Mouse (Mus musculus) myocyte (in vitro differentiated cells): Measurements from ENCODE around the gene Hipk2. TPM values are rescaled to one million over a fixed set of nuclear protein-coding genes. Genes with fewer than 3 reads are reported as not detected.

Experiments used
- H3K27me3 ChIP-seq: one replicate; pipeline ENCODE4 v1.6.1; 2011; ENCODE audit not compliant: control insufficient read depth, insufficient read depth, insufficient read length
- H3K36me3 ChIP-seq: one replicate; pipeline ENCODE4 v1.6.1; 2011; ENCODE audit not compliant: control insufficient read depth, insufficient read depth
- H3K4me2 ChIP-seq: one replicate; pipeline ENCODE4 v1.6.1; 2011; ENCODE audit warnings: low read depth, control low read depth
- H3K4me3 ChIP-seq: one replicate; pipeline ENCODE4 v1.5.1; 2011; ENCODE audit warnings: mild to moderate bottlenecking, control low read depth, moderate library complexity
- H3K79me2 ChIP-seq: one replicate; pipeline ENCODE4 v1.6.1; 2011; ENCODE audit not compliant: control insufficient read depth, insufficient read depth
- H3ac ChIP-seq: one replicate; pipeline ENCODE4 v1.6.1; 2011; ENCODE audit not compliant: control insufficient read depth, insufficient read length
- CEBPB ChIP-seq: IDR thresholded peaks from 2 replicates; pipeline ENCODE4 v1.6.1; 2011; ENCODE audit warnings: mild to moderate bottlenecking, moderate library complexity; ENCODE audit not compliant: poor library complexity, insufficient read depth, severe bottlenecking
- E2F4 ChIP-seq: IDR thresholded peaks from one replicate; pipeline ENCODE4 v1.6.1; 2011; ENCODE audit warnings: mild to moderate bottlenecking, control low read depth, moderate library complexity; ENCODE audit not compliant: insufficient read depth
- MAX ChIP-seq: IDR thresholded peaks from one replicate; pipeline ENCODE4 v1.6.1; 2011; ENCODE audit warnings: low read depth, mild to moderate bottlenecking, control low read depth
- MYOD1 ChIP-seq, 3 experiments: IDR thresholded peaks; one replicate each; pipeline ENCODE4 v1.6.1; 2011; ENCODE audit warnings: control low read depth in 2 of 3, low read depth in 2 of 3, mild to moderate bottlenecking in 2 of 3, moderate library complexity in 1 of 3; ENCODE audit not compliant: insufficient read length in 2 of 3, control insufficient read depth in 1 of 3
- MYOG ChIP-seq, 3 experiments: IDR thresholded peaks; one replicate each; pipeline ENCODE4 v1.6.1; 2011; ENCODE audit warnings: control low read depth in 2 of 3, low read depth in 2 of 3, mild to moderate bottlenecking in 2 of 3; ENCODE audit not compliant: insufficient read length in 2 of 3, control insufficient read depth in 1 of 3, insufficient read depth in 1 of 3
- POLR2A ChIP-seq: IDR thresholded peaks from one replicate; pipeline ENCODE4 v1.6.1; 2011; ENCODE audit warnings: low read depth, mild to moderate bottlenecking, control low read depth, moderate library complexity; ENCODE audit not compliant: insufficient read length
- POLR2AphosphoS2 ChIP-seq: IDR thresholded peaks from one replicate; pipeline ENCODE4 v1.6.1; 2011; ENCODE audit warnings: low read depth, control low read depth; ENCODE audit not compliant: insufficient read length
- REST ChIP-seq: IDR thresholded peaks from one replicate; pipeline ENCODE4 v1.6.1; 2011; ENCODE audit warnings: mild to moderate bottlenecking, control low read depth, moderate library complexity; ENCODE audit not compliant: insufficient read depth, insufficient read length
- SRF ChIP-seq: IDR thresholded peaks from one replicate; pipeline ENCODE4 v1.6.1; 2011; ENCODE audit warnings: low read depth; ENCODE audit not compliant: control insufficient read depth, insufficient read length
- TCF12 ChIP-seq: IDR thresholded peaks from one replicate; pipeline ENCODE4 v1.6.1; 2011; ENCODE audit warnings: mild to moderate bottlenecking, control low read depth; ENCODE audit not compliant: poor library complexity, insufficient read depth, severe bottlenecking
- TCF3 ChIP-seq: IDR thresholded peaks from one replicate; pipeline ENCODE4 v1.6.1; 2011; ENCODE audit warnings: low read depth, control low read depth; ENCODE audit not compliant: insufficient read length
- USF1 ChIP-seq: IDR thresholded peaks from one replicate; pipeline ENCODE4 v1.6.1; 2011; ENCODE audit warnings: low read depth, mild to moderate bottlenecking, control low read depth, moderate library complexity
- polyA plus RNA-seq: library from polyadenylated mRNA; unstranded; fragments of >200 nt; fragmentation: generic; extraction: Trizol; gene quantifications from one replicate; pipeline ENCODE4 v1.2.1, GENCODE M21; 2012; ENCODE audit warnings: missing spikeins

The Hipk2 gene
- polyA plus RNA-seq, 1 experiment: 11.3 TPM

DNA sequence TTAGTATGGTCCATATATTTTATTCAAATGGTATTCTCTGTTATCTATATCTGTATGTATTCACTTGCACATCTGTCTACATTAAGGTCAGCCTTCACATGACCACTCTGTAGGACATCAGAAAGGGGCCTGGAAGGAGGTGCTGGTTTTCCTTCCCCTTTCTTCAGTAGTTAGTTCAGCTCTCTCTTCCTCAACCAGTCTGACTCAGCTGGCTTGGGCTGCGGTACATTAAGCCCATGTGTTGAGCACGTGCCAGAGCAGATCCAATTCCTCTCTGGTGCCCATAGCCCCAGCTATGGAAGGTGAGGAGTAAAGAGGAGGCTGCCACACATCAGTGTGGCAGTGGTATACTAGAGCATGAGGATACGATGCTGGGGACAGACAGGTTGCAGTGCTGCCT is 165.5 kb downstream of the Hipk2 start:
- Histone ChIP-seq H3K79me2 (no peaks in the 10 kb centered on the region), H3K36me3 (peaks cover 31% of the 10 kb centered on the region), H3K4me3 (no peak overlapping the region), H3K4me2 (no peak overlapping the region), H3ac (no peak overlapping the region), H3K27me3 (no peaks in the 10 kb centered on the region)
- TF ChIP-seq POLR2AphosphoS2: no peak
- no peak for TF ChIP-seq POLR2A
- TF ChIP-seq MAX: no peak
- TF ChIP-seq MYOG (IDR thresholded peaks at IDR 0.05; ENCODE audit: control insufficient read depth in 1 of 3, insufficient read depth in 1 of 3, insufficient read length in 2 of 3, low read depth in 2 of 3): no peak
- no peak for TF ChIP-seq MYOD1 (IDR thresholded peaks at IDR 0.05; ENCODE audit: control insufficient read depth in 1 of 3, insufficient read length in 2 of 3, low read depth in 2 of 3)
- no peak for TF ChIP-seq TCF12

DNA sequence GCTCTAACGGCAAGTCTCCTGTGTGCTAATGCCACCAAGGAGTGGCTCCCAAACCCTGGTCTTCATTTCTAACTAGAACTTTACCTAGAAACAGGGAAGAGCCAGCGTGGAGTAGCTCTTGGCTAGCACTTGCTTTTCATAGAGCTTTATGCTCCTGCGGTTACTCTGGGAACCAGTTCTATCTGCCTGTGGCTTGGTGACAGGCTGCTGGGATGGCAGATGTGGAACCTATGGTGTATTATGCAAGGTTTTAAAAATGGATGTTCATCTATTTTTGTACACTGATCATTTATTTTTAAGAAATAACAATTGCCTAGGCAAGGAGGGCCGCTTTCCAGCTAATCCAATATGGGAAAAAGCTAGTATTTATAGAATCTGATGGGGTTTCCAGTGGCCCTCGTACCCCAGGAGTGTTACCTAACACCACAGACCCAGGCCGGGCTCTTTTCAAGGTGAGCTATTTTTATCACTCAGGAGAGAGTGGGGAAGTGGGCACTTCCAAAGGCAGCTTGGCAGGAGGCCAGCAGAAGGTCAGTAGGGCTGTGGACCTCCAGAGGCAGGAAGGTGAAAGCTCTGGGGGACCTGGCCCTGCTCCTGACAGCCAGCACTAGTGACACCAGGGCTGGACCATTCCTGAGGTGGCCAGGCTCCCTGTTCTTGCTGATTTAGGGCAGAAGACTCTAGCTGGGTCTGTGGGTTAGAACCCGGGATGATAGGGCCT is 171.5 kb downstream of the Hipk2 start:
- no peak overlapping the region for H3K4me3 ChIP-seq
- H3K27me3 ChIP-seq: no peaks in the 10 kb centered on the region
- H3K36me3 ChIP-seq: peaks cover 16% of the 10 kb centered on the region
- no peak overlapping the region for H3ac ChIP-seq
- H3K4me2 ChIP-seq: no peak overlapping the region
- no peak for TF ChIP-seq E2F4
- no peak for TF ChIP-seq POLR2A
- TF ChIP-seq MAX: no peak
- TF ChIP-seq CEBPB: no peak
- no peak for TF ChIP-seq REST
- TF ChIP-seq SRF: no peak
- no peak for TF ChIP-seq MYOD1 (IDR thresholded peaks at IDR 0.05; ENCODE audit: control insufficient read depth in 1 of 3, insufficient read length in 2 of 3, low read depth in 2 of 3)
- TF ChIP-seq MYOG (IDR thresholded peaks at IDR 0.05; ENCODE audit: control insufficient read depth in 1 of 3, insufficient read depth in 1 of 3, insufficient read length in 2 of 3, low read depth in 2 of 3): no peak
- no peak for TF ChIP-seq TCF3
- no peaks in the 10 kb centered on the region for H3K79me2 ChIP-seq

DNA sequence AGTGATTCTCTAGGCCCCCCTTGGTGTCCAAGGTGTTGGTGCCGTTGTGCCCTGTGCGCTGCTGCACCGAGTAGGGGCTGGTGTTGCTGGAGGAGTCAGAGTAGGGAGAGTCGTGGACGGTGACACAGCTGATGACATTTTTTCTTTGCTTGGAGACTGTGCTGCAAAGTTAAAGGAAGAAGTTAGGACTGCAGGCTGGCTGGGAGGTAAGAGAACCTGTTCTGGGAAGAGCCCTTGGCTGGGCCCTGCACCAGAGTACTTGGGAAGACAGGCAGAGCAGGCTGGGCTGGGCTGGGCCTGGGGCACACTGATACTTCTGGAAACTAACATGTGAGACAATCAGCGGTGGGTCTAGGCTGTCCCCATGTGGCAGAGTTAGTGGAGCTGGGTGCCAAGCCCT is 172.4 kb downstream of the Hipk2 start:
- no peak for TF ChIP-seq TCF3
- no peak for TF ChIP-seq SRF
- TF ChIP-seq REST: no peak
- no peak for TF ChIP-seq POLR2A
- TF ChIP-seq MAX: no peak
- TF ChIP-seq E2F4: no peak
- TF ChIP-seq TCF12: no peak
- no peak for TF ChIP-seq USF1
- TF ChIP-seq POLR2AphosphoS2: no peak
- no peak for TF ChIP-seq MYOG (IDR thresholded peaks at IDR 0.05; ENCODE audit: control insufficient read depth in 1 of 3, insufficient read depth in 1 of 3, insufficient read length in 2 of 3, low read depth in 2 of 3)
- TF ChIP-seq CEBPB: no peak
- no peak for TF ChIP-seq MYOD1 (IDR thresholded peaks at IDR 0.05; ENCODE audit: control insufficient read depth in 1 of 3, insufficient read length in 2 of 3, low read depth in 2 of 3)
- Histone ChIP-seq H3K27me3 (no peaks in the 10 kb centered on the region), H3ac (no peak overlapping the region), H3K36me3 (peaks cover 15% of the 10 kb centered on the region), H3K79me2 (no peaks in the 10 kb centered on the region), H3K4me3 (no peak overlapping the region), H3K4me2 (no peak overlapping the region)

DNA sequence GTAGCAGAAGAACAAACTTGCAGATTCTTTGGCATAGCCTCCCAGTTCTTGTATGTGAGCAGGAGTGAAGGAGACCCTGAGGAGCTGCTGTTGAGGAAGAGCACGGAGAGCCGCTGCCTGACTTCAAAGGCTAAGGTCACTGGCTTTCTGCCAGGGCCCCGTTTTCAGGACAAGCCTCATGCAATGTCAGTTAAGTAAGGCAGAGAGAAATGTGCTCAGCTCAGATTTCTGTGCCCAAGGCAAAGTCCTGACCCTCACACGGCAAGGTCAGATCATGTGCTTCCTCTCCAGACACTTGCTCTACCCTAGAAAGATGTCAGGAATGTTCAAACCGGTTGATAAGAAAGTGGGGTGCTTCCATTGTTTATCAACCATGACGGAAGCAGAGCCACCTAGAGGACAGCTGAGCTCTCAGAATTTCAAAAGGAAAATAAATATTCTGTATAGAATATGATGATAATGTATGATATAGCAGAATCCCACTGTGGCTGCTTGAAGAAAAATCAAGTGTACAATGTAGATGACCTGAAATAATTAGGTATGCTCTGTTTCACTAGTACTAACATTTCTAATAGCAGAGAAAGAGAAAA is 173.1 kb downstream of the Hipk2 start:
- H3K79me2 ChIP-seq: no peaks in the 10 kb centered on the region
- no peak for TF ChIP-seq TCF12
- no peak for TF ChIP-seq MYOG (IDR thresholded peaks at IDR 0.05; ENCODE audit: control insufficient read depth in 1 of 3, insufficient read depth in 1 of 3, insufficient read length in 2 of 3, low read depth in 2 of 3)
- no peak for TF ChIP-seq POLR2AphosphoS2
- no peak for TF ChIP-seq MAX
- TF ChIP-seq E2F4: no peak
- no peak for TF ChIP-seq MYOD1 (IDR thresholded peaks at IDR 0.05; ENCODE audit: control insufficient read depth in 1 of 3, insufficient read length in 2 of 3, low read depth in 2 of 3)
- no peak overlapping the region for H3K4me2 ChIP-seq
- no peaks in the 10 kb centered on the region for H3K27me3 ChIP-seq
- no peak overlapping the region for H3ac ChIP-seq
- H3K4me3 ChIP-seq: no peak overlapping the region
- peaks cover 15% of the 10 kb centered on the region for H3K36me3 ChIP-seq

DNA sequence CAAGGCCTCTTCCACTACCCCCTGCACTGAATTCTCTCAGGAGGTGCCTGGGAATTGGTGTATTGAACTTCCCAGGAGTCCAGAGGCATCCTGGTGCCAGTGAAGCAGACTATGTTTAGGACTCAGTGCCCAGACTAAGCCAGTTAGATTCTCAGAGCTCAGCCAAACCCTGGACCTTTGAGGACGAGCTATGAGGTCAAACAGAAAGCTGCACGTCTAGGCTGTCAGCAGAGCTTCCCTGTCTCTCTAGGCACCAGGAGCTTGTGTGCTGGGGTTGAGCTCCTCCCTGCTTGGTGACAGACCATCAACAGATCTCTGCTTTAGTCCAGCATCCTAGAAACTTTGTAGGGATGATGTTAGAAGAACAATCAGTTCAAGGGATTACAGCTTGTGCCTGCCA is 174.5 kb downstream of the Hipk2 start:
- H3K79me2 ChIP-seq: no peaks in the 10 kb centered on the region
- no peak overlapping the region for H3K4me2 ChIP-seq
- peaks cover 10% of the 10 kb centered on the region for H3K36me3 ChIP-seq
- H3K27me3 ChIP-seq: no peaks in the 10 kb centered on the region
- H3ac ChIP-seq: no peak overlapping the region
- TF ChIP-seq POLR2AphosphoS2 (no peak), TCF12 (no peak), POLR2A (no peak), USF1 (no peak)
- no peak overlapping the region for H3K4me3 ChIP-seq
